Mouse (Mus musculus): ENCODE data around the gene Galnt6. TPM values are rescaled to one million over a fixed set of nuclear protein-coding genes. Genes with fewer than 3 reads are reported as not detected.
A peak's percentile ranks its signal among the peaks of the same experiment; 100 is the strongest.

The Galnt6 gene
- total and polyA plus RNA-seq, 2 experiments = 0.42 to 0.46 TPM

DNA sequence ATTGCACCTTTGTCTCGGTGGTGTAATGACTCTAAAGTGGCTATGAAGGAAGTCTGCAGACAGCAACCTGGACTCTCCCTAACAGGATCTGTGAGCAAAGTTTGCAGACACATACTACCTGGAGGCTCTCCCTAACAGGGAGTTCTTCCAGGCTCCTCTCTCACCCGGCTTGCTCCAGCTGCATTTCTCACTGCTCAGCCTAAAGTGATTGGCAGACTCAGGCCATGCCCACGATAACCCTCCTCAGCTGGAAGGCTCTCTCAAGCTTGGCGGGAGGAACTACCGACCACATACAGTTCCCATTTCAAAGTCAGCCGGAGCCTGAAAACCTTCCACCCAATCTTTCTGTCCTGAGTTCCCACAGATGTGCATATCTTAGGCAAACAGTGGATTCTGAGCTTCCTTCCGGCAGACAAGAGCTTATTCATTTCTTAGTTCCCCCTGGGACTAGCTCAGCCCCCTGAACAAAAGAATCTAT lies 62.9 kb downstream of the Galnt6 start:
- Histone ChIP-seq H3K36me3 (ENCODE audit: control insufficient read depth, insufficient read depth, low read length) (no peaks in the 10 kb centered on the region), H3K27ac (replicated peaks; ENCODE audit: insufficient read depth, low read depth, low read length) (peak overlapping the region; percentile 33; the same call in 1 of the 2 replicates), H3K4me1 (ENCODE audit: control insufficient read depth, insufficient read depth, low read length) (peaks cover 8% of the 10 kb centered on the region; the same call in 1 of the 2 replicates), H3K9ac (ENCODE audit: low read depth, low read length) (no peak overlapping the region), H3K79me2 (ENCODE audit: control insufficient read depth, insufficient read depth, low read length) (no peaks in the 10 kb centered on the region), H3K4me3 (ENCODE audit: insufficient read depth, low read depth, low read length) (no peak overlapping the region), H3K27me3 (ENCODE audit: control insufficient read depth, insufficient read depth, low read length) (no peaks in the 10 kb centered on the region)
- 44% methylated on average over 7 of the region's 7 CpGs for WGBS
- DNase-seq (ENCODE audit: extremely low read depth, low read depth, low spot score) = no peak
- TF ChIP-seq CTCF (IDR thresholded peaks at IDR 0.05; ENCODE audit: low read depth, low read length) (no peak), POLR2A (IDR thresholded peaks at IDR 0.05; ENCODE audit: extremely low read depth, insufficient read depth, low read length) (no peak)

DNA sequence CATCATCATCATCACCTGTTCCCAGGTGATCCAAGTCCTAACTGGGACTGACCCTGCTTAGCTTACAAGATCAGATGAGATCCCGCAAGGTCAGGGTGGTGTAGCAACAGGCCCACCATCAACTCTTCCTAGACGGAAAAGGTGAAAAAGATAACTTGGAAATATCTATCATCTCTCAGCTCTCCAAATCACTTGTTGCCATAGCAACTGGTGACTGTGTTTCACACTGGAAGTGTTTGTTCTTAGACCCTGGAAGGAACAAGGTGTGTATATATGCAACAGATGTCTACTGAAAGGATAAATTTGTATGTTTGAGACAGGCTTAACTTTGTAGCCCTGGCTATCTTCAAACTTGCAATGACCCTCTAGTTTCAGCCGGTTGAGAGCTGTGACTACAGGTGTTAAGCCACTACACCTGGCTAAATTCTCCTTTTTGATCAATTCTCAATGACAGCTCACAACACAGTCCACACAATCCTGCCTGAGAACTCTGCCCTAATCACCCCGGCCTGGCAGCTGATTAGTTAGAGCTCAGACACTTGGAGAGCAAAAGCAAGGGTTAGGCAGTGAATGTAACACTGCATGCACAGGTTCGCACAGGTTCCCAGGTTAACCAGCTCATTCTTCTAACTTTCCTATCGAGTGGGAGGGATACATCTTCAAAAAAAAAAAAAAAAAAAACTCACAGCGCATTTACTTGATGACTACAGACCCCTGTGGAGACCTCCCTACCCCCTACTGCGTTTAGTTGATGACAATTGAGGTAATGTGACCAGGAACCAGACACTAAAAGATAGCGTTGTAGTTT lies 63.6 kb downstream of the Galnt6 start:
- Histone ChIP-seq H3K9ac (ENCODE audit: low read depth, low read length) (no peak overlapping the region), H3K36me3 (ENCODE audit: control insufficient read depth, insufficient read depth, low read length) (no peaks in the 10 kb centered on the region), H3K4me1 (ENCODE audit: control insufficient read depth, insufficient read depth, low read length) (peaks cover 10% of the 10 kb centered on the region), H3K27ac (replicated peaks; ENCODE audit: insufficient read depth, low read depth, low read length) (peak overlapping the region; percentile 33; the same call in 1 of the 2 replicates), H3K27me3 (ENCODE audit: control insufficient read depth, insufficient read depth, low read length) (no peaks in the 10 kb centered on the region), H3K79me2 (ENCODE audit: control insufficient read depth, insufficient read depth, low read length) (no peaks in the 10 kb centered on the region), H3K4me3 (ENCODE audit: insufficient read depth, low read depth, low read length) (no peak overlapping the region)
- TF ChIP-seq CTCF (IDR thresholded peaks at IDR 0.05; ENCODE audit: low read depth, low read length) (no peak), POLR2A (IDR thresholded peaks at IDR 0.05; ENCODE audit: extremely low read depth, insufficient read depth, low read length) (no peak)
- no peak for DNase-seq (ENCODE audit: extremely low read depth, low read depth, low spot score)
- 58% methylated on average over 9 of the region's 9 CpGs for WGBS

DNA sequence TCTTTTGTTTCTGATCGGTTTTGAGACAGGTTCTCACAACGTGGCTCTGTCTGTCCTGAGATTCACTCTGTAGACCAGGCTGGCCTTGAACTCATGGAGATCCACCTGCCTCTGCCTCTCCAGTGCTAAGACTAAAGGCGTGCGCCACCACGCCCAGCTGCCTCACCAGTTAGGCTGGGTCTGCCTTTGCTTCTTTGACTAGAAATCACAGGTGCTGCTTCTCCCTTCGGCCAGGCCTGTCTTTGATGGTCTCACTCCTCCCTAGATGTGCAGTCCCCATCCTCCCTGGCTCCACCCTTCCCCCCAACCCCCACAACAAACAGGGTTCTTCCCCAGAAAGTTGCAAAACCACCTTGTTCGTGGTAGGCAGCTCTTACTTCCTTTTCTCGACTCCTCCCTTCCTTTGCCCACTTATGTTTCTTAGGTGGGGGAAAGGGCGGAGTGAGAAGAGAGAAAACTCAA lies 64.3 kb downstream of the Galnt6 start:
- H3K27me3 ChIP-seq (ENCODE audit: control insufficient read depth, insufficient read depth, low read length) = no peaks in the 10 kb centered on the region
- H3K79me2 ChIP-seq (ENCODE audit: control insufficient read depth, insufficient read depth, low read length) = no peaks in the 10 kb centered on the region
- no peak for DNase-seq (ENCODE audit: extremely low read depth, low read depth, low spot score)
- no peaks in the 10 kb centered on the region for H3K36me3 ChIP-seq (ENCODE audit: control insufficient read depth, insufficient read depth, low read length)
- H3K4me3 ChIP-seq (ENCODE audit: insufficient read depth, low read depth, low read length) = no peak overlapping the region
- H3K9ac ChIP-seq (ENCODE audit: low read depth, low read length) = no peak overlapping the region
- WGBS = 69% methylated on average over 9 of the region's 9 CpGs
- no peak for TF ChIP-seq CTCF (IDR thresholded peaks at IDR 0.05; ENCODE audit: low read depth, low read length)
- no peak for TF ChIP-seq POLR2A (IDR thresholded peaks at IDR 0.05; ENCODE audit: extremely low read depth, insufficient read depth, low read length)
- H3K4me1 ChIP-seq (ENCODE audit: control insufficient read depth, insufficient read depth, low read length) = peaks cover 17% of the 10 kb centered on the region
- H3K27ac ChIP-seq (replicated peaks; ENCODE audit: insufficient read depth, low read depth, low read length) = no peak overlapping the region

DNA sequence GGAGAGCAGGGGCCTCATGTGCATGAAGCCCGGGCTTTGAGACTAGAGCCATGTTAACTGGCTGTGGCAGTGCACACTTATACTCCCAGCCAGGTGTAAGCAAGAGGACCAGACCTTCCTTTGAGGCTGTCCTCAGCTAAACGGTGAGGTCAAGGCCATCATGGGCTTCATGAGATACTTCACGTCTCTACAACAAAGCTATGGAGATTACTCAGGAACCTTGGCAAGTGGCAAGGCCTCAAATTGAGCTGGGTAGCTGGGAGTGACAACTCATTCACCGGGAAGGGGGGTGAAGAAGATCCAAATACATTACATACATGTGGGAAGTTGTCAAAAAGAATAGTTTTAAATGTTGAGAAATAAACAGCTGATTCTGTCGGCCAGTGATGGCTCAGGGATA lies 68.4 kb downstream of the Galnt6 start:
- DNase-seq (ENCODE audit: extremely low read depth, low read depth, low spot score) = no peak
- WGBS = 76% methylated on average over 5 of the region's 5 CpGs
- no peak for TF ChIP-seq POLR2A (IDR thresholded peaks at IDR 0.05; ENCODE audit: extremely low read depth, insufficient read depth, low read length)
- TF ChIP-seq CTCF (IDR thresholded peaks at IDR 0.05; ENCODE audit: low read depth, low read length) = no peak

DNA sequence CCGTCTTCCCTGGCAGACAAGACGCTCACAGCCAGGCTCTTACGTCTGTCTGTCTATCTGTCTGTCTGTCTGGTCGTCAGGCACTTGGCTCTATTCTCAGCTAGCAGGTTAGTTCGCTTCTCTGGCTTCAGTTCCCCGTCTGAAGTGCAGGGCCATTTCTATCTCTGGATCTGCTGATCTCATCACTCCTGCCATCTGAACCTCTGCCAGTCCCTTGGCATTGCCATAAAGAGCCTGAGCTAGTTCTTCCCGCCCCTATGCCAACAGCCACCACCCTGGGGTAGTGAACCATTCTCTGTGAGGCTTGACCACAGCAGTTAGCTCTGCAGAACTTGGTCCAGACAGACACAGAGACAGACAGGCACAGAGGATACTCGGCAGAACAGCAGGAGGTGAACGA lies 68.9 kb downstream of the Galnt6 start:
- Histone ChIP-seq H3K9ac (ENCODE audit: low read depth, low read length) (no peak overlapping the region), H3K27me3 (ENCODE audit: control insufficient read depth, insufficient read depth, low read length) (no peaks in the 10 kb centered on the region), H3K4me3 (ENCODE audit: insufficient read depth, low read depth, low read length) (no peak overlapping the region), H3K27ac (replicated peaks; ENCODE audit: insufficient read depth, low read depth, low read length) (peak overlapping the region; percentile 23), H3K79me2 (ENCODE audit: control insufficient read depth, insufficient read depth, low read length) (no peaks in the 10 kb centered on the region), H3K36me3 (ENCODE audit: control insufficient read depth, insufficient read depth, low read length) (no peaks in the 10 kb centered on the region), H3K4me1 (ENCODE audit: control insufficient read depth, insufficient read depth, low read length) (peaks cover 28% of the 10 kb centered on the region)
- TF ChIP-seq POLR2A (IDR thresholded peaks at IDR 0.05; ENCODE audit: extremely low read depth, insufficient read depth, low read length) = no peak
- TF ChIP-seq CTCF (IDR thresholded peaks at IDR 0.05; ENCODE audit: low read depth, low read length) = no peak
- peak; percentile 94 for DNase-seq (ENCODE audit: extremely low read depth, low read depth, low spot score)
- WGBS = 22% methylated on average over 9 of the region's 9 CpGs

More for the DNA sequence above, 68.4 kb downstream of the Galnt6 start:
- Histone ChIP-seq H3K4me1 (ENCODE audit: control insufficient read depth, insufficient read depth, low read length) (peaks cover 23% of the 10 kb centered on the region), H3K4me3 (ENCODE audit: insufficient read depth, low read depth, low read length) (no peak overlapping the region), H3K27ac (replicated peaks; ENCODE audit: insufficient read depth, low read depth, low read length) (no peak overlapping the region), H3K79me2 (ENCODE audit: control insufficient read depth, insufficient read depth, low read length) (no peaks in the 10 kb centered on the region), H3K36me3 (ENCODE audit: control insufficient read depth, insufficient read depth, low read length) (no peaks in the 10 kb centered on the region), H3K27me3 (ENCODE audit: control insufficient read depth, insufficient read depth, low read length) (no peaks in the 10 kb centered on the region), H3K9ac (ENCODE audit: low read depth, low read length) (no peak overlapping the region)

DNA sequence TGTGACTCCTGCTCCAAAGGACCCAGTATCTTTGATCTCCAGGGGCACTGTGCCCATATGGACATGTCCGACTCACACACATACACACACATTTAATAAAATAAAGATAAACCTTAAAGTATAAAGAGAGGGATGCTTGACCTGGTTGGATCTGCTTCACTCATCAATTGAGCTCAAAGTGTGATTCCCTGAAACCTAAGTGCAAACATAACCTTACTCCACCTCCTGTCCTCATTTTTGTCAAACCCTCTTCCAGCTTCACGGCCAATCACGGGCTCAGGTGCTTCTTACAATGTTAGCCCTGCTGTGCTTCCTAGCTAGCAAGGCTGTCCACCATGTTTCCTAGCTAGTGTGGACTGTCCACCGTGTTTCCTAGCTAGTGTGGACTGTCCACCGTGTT lies 74.0 kb downstream of the Galnt6 start:
- H3K4me3 ChIP-seq (ENCODE audit: insufficient read depth, low read depth, low read length) = no peak overlapping the region
- TF ChIP-seq CTCF (IDR thresholded peaks at IDR 0.05; ENCODE audit: low read depth, low read length) = no peak
- no peak for TF ChIP-seq POLR2A (IDR thresholded peaks at IDR 0.05; ENCODE audit: extremely low read depth, insufficient read depth, low read length)
- H3K27me3 ChIP-seq (ENCODE audit: control insufficient read depth, insufficient read depth, low read length) = no peaks in the 10 kb centered on the region
- WGBS = 27% methylated on average over 5 of the region's 5 CpGs
- peak overlapping the region; percentile 53 for H3K27ac ChIP-seq (replicated peaks; ENCODE audit: insufficient read depth, low read depth, low read length)
- H3K36me3 ChIP-seq (ENCODE audit: control insufficient read depth, insufficient read depth, low read length) = no peaks in the 10 kb centered on the region
- no peak overlapping the region for H3K9ac ChIP-seq (ENCODE audit: low read depth, low read length)
- H3K4me1 ChIP-seq (ENCODE audit: control insufficient read depth, insufficient read depth, low read length) = peaks cover 17% of the 10 kb centered on the region
- peak; percentile 93 for DNase-seq (ENCODE audit: extremely low read depth, low read depth, low spot score)
- H3K79me2 ChIP-seq (ENCODE audit: control insufficient read depth, insufficient read depth, low read length) = no peaks in the 10 kb centered on the region
